Mouse (Mus musculus) heart, embryonic 13.5 days (tissue): Measurements from ENCODE around the gene Ckap2l. TPM values are rescaled to one million over a fixed set of nuclear protein-coding genes. Genes with fewer than 3 reads are reported as not detected.

Experiments used
- ATAC-seq: fragments of 200-750 bp; cut with Nextera tagmentation; 2 replicates; pipeline ENCODE4 v1.8.0; 2017; ENCODE audit warnings: moderate TSS enrichment; ENCODE audit not compliant: insufficient number of reproducible peaks, low FRiP score, low TSS enrichment; ENCODE audit errors: extremely low read depth
- H3K27ac ChIP-seq: fragments of 300-500 bp; sonication (generic); replicated peaks from 2 replicates; pipeline ENCODE4 v1.5.1; 2015; ENCODE audit warnings: moderate library complexity, mild to moderate bottlenecking, inconsistent platforms
- H3K27me3 ChIP-seq: fragments of 300-500 bp; sonication (generic); replicated peaks from 2 replicates; pipeline ENCODE4 v1.6.1; 2015; ENCODE audit warnings: mild to moderate bottlenecking, inconsistent platforms
- H3K36me3 ChIP-seq: fragments of 300-500 bp; sonication (generic); 2 replicates; pipeline ENCODE4 v1.6.1; 2015; ENCODE audit warnings: mild to moderate bottlenecking, inconsistent platforms
- H3K4me1 ChIP-seq: fragments of 300-500 bp; sonication (generic); 2 replicates; pipeline ENCODE4 v1.6.1; 2015; ENCODE audit warnings: inconsistent platforms
- H3K4me2 ChIP-seq: fragments of 300-500 bp; sonication (generic); 2 replicates; pipeline ENCODE4 v1.6.1; 2015; ENCODE audit warnings: inconsistent platforms, mild to moderate bottlenecking, moderate library complexity
- H3K4me3 ChIP-seq: fragments of 300-500 bp; sonication (generic); 2 replicates; pipeline ENCODE4 v1.5.1; 2015; ENCODE audit warnings: moderate library complexity, mild to moderate bottlenecking, inconsistent platforms
- H3K9ac ChIP-seq: fragments of 300-500 bp; sonication (generic); 2 replicates; pipeline ENCODE4 v1.6.1; 2015; ENCODE audit warnings: inconsistent platforms, mild to moderate bottlenecking, moderate library complexity
- H3K9me3 ChIP-seq: fragments of 300-500 bp; sonication (generic); 2 replicates; pipeline ENCODE4 v1.6.1; 2016; ENCODE audit warnings: inconsistent platforms
- WGBS: fragments of 180-500 bp; shearing (Covaris S2); methylation state at CpG from one replicate; pipeline ENCODE4 v1.1.7; 2015; ENCODE audit warnings: mixed read lengths; 5-methylcytosine and 5-hydroxymethylcytosine counted together
- polyA plus RNA-seq: library from polyadenylated mRNA; unstranded; fragments of >200 nt; fragmentation: Nextera tagmentation; extraction: Ambion mirVana; gene quantifications from 2 replicates; pipeline ENCODE4 v1.2.1, GENCODE M21; 2015

Ckap2l gene
- polyA plus RNA-seq, result 40.0 and 40.4 TPM in 2 replicates

DNA sequence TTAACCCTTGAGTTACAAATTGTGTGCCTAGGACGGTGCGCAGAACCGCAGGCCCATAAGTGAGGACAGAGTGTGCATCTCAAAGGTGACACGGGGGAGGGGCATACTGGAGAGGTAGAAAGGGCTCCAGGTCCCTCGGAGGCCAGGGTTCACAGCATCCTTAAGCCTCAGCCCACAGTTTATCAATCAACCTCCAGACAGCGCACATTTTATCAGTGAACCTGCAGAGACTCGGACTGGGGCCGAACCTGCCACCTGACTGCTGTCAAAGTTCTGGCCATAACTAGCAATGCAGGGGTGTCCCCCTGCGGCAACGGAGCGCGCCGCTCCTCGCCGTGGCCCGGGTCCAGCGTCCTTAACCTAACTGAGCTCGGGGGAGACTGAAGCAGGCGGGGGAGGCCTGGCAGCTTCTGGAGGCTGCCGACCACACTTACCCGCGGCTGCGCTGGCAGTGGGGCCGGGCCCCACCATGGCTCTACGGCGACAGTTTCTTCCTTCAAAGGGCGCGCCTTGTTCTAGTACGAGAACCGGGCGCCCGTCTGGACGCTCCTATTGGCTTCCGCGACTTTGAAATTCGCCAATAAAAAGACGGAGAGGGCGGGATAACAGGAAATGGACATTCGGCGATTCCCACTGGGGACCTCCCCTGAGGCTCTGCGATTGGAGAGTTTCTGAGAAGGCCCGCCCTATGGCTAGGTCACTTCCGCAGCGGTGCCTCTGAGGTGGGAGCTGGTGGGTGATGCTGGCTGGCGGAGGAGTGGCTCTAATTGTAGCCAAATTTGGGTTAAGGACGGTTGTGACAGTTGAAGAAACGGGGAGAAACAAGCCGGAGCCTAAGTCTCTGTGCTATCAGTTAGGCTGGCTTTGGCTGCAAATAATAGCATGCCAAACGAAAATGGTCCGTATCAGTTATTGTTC, at the start of gene Ckap2l:
Gene Ckap2l, minus strand, starts transcription at position 542 of the 918 bp plus-strand sequence.
- H3K4me3 ChIP-seq, result peak within 1 kb of the TSS; percentile 82
- WGBS, result under 1% methylated on average over 50 of the region's 50 CpGs
- H3K9ac ChIP-seq, result peak within 1 kb of the TSS; percentile 87
- H3K4me1 ChIP-seq, result peaks cover 26% of the 10 kb centered on the region
- H3K9me3 ChIP-seq, result no peaks in the 10 kb centered on the region
- peak within 1 kb of the TSS; percentile 90 for H3K27ac ChIP-seq
- H3K36me3 ChIP-seq, result peaks cover 14% of the 10 kb centered on the region
- H3K4me2 ChIP-seq, result peak within 1 kb of the TSS; percentile 87
- 0 out of 2 replicates have a peak, but pooled peaks cover 10% of the 10 kb centered on the region for H3K27me3 ChIP-seq
- peak; percentile 100 for ATAC-seq

DNA sequence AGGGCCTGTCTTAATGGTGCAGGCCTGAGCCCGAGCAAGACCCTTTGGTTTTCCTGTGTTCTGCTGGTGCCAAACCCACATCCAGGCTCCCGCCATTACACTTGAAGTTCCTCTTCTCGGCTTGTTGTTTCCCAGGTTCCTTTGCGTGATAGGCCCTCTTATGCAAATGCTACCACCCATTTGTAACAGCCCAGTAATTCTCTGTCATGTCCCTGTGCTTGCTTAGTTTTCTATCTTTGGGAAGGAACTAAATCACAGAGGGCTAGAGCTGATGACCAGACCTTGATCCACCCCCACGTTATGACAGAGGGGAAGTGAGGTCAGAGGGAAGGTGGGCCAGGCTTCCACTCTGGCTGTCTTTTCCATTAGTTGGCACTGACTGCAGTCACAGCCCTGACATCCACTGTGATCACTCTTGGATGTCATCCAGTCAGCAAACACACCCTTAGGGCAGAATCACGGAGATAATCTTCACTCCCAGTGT, 41.2 kb upstream of the Ckap2l start:
- 64% methylated on average over 6 of the region's 6 CpGs for WGBS

DNA sequence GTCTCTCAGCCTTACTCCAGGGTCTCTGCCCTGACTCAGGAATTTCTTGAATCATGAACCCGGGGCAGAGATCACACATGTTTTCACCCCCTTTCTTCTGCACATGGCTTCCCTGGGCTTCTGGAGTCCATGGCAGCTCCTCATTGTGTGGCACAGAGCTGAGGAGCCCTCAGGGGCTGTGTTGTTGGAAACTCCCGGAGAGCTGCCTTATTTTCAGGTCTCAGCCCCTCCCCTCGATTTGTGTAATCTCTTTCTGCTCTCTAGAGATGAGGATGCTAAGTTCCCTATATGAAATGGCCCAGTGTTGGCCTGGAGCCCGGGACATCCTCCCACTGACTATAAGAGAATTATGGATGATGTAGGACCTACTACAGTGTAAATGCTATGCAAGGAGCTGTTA, 36.5 kb upstream of the Ckap2l start:
- Histone ChIP-seq H3K4me2 (no peak overlapping the region), H3K4me1 (0 out of 2 replicates have a peak, but pooled peaks cover 4% of the 10 kb centered on the region), H3K9ac (no peak overlapping the region), H3K36me3 (no peaks in the 10 kb centered on the region), H3K9me3 (no peaks in the 10 kb centered on the region), H3K27me3 (no peaks in the 10 kb centered on the region), H3K4me3 (no peak overlapping the region), H3K27ac (no peak overlapping the region)
- 52% methylated on average over 4 of the region's 4 CpGs for WGBS
- ATAC-seq, result no peak

More for the DNA sequence above, 41.2 kb upstream of the Ckap2l start:
- Histone ChIP-seq H3K27ac (no peak overlapping the region), H3K27me3 (no peaks in the 10 kb centered on the region), H3K4me1 (no peaks in the 10 kb centered on the region), H3K9ac (no peak overlapping the region), H3K36me3 (no peaks in the 10 kb centered on the region), H3K9me3 (peaks cover 7% of the 10 kb centered on the region; the same call in 1 of the 2 replicates), H3K4me3 (no peak overlapping the region), H3K4me2 (no peak overlapping the region)
- ATAC-seq, result no peak

DNA sequence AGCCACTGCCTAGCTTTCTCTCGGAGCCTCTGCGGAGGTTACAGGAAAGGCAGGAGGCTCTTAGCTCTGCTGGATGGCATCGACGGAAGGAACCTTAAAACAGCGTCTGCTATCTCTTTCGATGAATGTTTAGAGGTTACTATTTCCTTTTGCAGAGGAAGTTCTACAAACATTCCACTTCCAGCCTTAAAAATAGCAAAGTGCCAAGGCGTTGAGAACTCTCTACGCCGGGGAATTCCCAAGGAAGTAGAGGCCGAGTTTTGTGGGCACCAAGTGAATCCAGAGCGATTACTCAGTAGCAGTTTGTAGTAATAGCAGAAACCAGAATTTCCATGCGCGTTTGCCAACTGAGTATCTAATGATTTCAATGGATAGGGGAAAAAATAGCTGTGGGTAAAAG, 33.5 kb upstream of the Ckap2l start:
- 60% methylated on average over 13 of the region's 13 CpGs for WGBS
- Histone ChIP-seq H3K27ac (peak overlapping the region; percentile 74), H3K4me2 (no peak overlapping the region), H3K4me1 (0 out of 2 replicates have a peak, but pooled peaks cover 4% of the 10 kb centered on the region), H3K9me3 (no peaks in the 10 kb centered on the region), H3K4me3 (no peak overlapping the region), H3K36me3 (no peaks in the 10 kb centered on the region), H3K9ac (no peak overlapping the region), H3K27me3 (no peaks in the 10 kb centered on the region)
- ATAC-seq, result no peak

DNA sequence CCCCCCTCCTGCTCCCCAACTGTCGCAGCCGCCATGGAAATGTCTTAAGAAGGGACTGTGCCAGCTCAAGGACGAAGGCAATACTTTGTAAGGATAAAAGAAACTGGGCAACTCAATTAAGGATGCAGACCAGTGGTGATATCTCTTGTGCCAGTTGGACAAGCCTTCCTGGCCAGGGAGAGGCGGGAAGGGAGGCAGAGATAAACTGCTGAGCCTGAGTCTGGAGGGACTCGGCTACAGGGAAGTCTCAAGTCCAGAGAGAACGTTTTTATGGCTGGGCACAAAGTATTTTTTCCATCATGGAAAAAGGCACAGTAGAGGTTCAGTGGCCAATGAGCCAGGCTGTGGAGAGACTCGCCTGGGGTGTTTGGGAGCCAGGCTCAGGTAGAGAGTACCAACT, 33.0 kb upstream of the Ckap2l start:
- WGBS, result 40% methylated on average over 7 of the region's 7 CpGs
- no peaks in the 10 kb centered on the region for H3K27me3 ChIP-seq
- H3K4me2 ChIP-seq, result no peak overlapping the region
- H3K27ac ChIP-seq, result peak overlapping the region; percentile 74
- ATAC-seq, result no peak
- no peaks in the 10 kb centered on the region for H3K9me3 ChIP-seq
- no peak overlapping the region for H3K4me3 ChIP-seq
- H3K4me1 ChIP-seq, result 0 out of 2 replicates have a peak, but pooled peaks cover 4% of the 10 kb centered on the region
- H3K9ac ChIP-seq, result no peak overlapping the region
- no peaks in the 10 kb centered on the region for H3K36me3 ChIP-seq

DNA sequence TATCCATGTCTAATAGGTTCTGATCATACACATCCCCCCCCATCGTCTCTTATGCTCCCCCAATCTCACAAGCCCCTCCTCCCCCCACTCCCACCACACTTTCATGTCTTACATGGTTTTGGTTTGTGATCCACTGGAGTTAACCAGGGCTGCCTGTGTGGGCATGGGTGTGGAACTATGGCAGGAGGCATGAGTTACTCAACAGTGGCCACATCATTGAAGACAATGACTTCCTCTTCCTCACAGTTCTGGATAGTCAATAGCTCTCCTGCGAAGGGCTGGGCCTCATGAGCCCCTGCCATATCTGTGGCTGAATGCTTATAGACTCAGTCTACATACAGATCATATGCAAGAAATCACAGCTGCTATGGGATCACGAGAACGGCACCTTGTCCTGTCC, 31.2 kb upstream of the Ckap2l start:
- Histone ChIP-seq H3K27me3 (no peaks in the 10 kb centered on the region), H3K4me3 (no peak overlapping the region), H3K4me1 (0 out of 2 replicates have a peak, but pooled peaks cover 4% of the 10 kb centered on the region), H3K27ac (no peak overlapping the region), H3K9me3 (no peaks in the 10 kb centered on the region), H3K36me3 (no peaks in the 10 kb centered on the region), H3K9ac (no peak overlapping the region), H3K4me2 (no peak overlapping the region)
- no peak for ATAC-seq
- 86% methylated on average over 4 of the region's 4 CpGs for WGBS

DNA sequence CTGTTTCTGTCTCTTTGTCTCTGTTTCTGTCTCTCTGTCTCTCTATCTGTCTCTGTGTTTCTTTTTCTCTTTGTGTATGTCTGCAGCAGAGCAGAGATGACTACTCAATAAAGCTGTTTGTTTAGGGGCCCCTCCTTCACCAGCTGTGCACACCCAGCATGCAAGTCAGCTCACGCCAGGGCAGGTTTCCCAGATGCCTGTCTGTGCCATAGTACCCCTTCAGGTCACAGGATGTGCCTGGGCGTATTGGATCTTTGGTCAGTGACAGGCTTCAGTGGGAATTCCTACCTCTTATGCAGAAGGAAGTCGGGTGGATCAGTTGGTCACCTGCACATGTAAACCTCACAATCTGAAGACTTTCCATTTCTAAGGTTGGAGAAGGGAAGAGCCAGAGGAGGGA, 27.2 kb upstream of the Ckap2l start:
- Histone ChIP-seq H3K4me2 (no peak overlapping the region), H3K27me3 (no peaks in the 10 kb centered on the region), H3K27ac (no peak overlapping the region), H3K9ac (no peak overlapping the region), H3K4me1 (no peaks in the 10 kb centered on the region), H3K9me3 (no peaks in the 10 kb centered on the region), H3K36me3 (no peaks in the 10 kb centered on the region), H3K4me3 (no peak overlapping the region)
- ATAC-seq, result no peak
- 75% methylated on average over 3 of the region's 3 CpGs for WGBS

DNA sequence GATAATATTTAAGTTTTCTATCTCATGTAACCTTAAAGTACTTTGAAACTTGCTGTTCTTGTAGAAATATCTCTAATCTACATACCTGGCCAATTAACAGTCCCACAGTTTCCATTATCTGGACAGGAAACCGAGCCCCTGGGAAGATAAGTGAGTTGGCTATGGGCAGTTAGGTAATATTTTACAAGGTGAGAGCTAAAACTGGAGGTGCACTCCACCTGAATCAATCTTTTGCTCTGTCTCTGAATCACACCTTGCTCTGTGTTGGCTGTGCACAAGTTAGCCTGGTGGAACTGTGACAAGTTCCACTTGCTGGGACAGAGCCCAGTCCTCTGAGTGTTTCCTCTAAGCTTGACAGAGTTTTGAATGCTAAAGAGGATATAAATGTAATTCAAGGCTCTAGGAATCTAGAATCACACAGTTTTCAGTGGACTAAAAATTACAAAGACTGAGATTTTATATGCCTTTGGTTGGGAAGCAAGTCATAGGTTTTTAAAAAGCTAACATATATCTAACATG, 25.2 kb upstream of the Ckap2l start:
- no peak overlapping the region for H3K9ac ChIP-seq
- ATAC-seq, result no peak
- 36% methylated on average over 1 of the region's 1 CpGs for WGBS
- no peaks in the 10 kb centered on the region for H3K4me1 ChIP-seq
- H3K36me3 ChIP-seq, result no peaks in the 10 kb centered on the region
- H3K4me2 ChIP-seq, result no peak overlapping the region
- no peak overlapping the region for H3K27ac ChIP-seq
- H3K9me3 ChIP-seq, result no peaks in the 10 kb centered on the region
- H3K27me3 ChIP-seq, result no peaks in the 10 kb centered on the region
- no peak overlapping the region for H3K4me3 ChIP-seq

DNA sequence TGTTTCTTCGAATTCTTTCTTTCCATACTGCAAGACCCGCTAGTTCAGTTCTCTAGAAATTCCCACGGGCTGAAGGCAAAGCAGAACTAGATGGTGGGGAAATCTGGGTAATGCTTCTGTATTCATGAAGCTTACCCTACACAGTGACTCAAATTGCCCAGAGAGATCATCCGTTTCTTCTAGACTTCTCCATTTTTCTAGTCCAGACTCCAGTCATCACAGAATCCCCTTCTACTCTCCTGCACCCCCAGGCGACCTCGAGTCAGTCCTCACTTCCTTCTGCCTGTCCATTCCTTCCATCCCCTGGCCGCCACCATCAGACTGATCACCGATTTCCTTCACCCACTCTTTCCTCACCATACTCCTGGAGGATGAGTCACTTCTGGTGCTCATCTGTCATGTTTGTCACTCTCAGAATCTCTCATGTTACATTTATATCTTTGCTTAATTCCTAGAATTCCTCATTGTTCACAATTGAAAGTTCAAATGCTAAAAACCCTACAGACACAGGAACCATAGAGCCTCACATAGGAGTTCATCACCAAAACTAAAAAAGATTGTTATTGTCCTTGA, 23.1 kb upstream of the Ckap2l start:
- Histone ChIP-seq H3K36me3 (no peaks in the 10 kb centered on the region), H3K9me3 (no peaks in the 10 kb centered on the region), H3K4me3 (no peak overlapping the region), H3K27me3 (no peaks in the 10 kb centered on the region), H3K4me1 (no peaks in the 10 kb centered on the region), H3K9ac (no peak overlapping the region), H3K27ac (no peak overlapping the region), H3K4me2 (no peak overlapping the region)
- no peak for ATAC-seq
- WGBS, result 69% methylated on average over 8 of the region's 8 CpGs

DNA sequence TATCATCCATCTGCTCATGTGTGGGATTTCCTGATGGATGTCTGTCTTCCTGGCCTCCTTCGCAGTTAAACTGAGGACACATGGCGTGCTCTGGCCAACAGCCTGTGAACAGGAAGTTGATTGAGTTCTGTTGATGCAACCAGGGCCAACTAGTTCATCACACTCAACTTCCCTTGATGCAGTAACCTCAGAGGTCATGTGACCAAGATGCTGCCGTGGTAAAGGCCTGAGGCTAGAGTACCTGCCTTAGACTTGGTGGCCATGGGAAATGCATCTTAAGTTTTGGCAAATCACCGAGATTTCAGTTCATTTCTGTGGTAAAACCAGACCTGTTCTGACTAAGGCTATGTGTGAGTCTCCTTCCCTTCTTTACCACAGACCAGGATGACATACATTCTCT, 18.8 kb upstream of the Ckap2l start:
- Histone ChIP-seq H3K27ac (no peak overlapping the region), H3K4me1 (no peaks in the 10 kb centered on the region), H3K9me3 (no peaks in the 10 kb centered on the region), H3K27me3 (no peaks in the 10 kb centered on the region), H3K4me3 (no peak overlapping the region), H3K36me3 (no peaks in the 10 kb centered on the region), H3K9ac (no peak overlapping the region), H3K4me2 (no peak overlapping the region)
- 61% methylated on average over 4 of the region's 4 CpGs for WGBS
- no peak for ATAC-seq

DNA sequence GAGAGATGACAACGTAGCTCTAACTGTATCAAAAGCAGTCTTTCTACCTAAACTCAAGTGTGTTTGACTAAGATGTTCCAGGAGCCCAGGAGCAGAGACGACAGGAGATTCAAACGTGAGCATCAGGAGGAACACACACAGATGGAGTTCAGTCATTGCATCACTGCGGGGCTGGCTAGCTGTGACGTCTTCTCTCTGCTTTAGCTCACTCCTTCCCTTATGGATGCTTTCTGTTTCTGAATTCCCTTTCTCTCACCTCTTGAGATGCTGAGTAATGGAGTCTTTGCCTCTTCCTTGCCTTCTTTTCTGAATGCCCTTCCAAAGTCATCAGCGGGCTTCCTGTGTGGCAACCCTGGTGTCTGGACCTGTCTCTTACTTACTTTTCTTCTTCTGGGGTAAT, 17.9 kb upstream of the Ckap2l start:
- ATAC-seq, result no peak
- WGBS, result 76% methylated on average over 6 of the region's 6 CpGs
- Histone ChIP-seq H3K9ac (no peak overlapping the region), H3K4me2 (no peak overlapping the region), H3K9me3 (no peaks in the 10 kb centered on the region), H3K4me1 (no peaks in the 10 kb centered on the region), H3K27ac (no peak overlapping the region), H3K27me3 (no peaks in the 10 kb centered on the region), H3K4me3 (no peak overlapping the region), H3K36me3 (no peaks in the 10 kb centered on the region)
